Mouse (Mus musculus): ENCODE measurements around the gene Pygb. TPM values are rescaled to one million over a fixed set of nuclear protein-coding genes. Genes with fewer than 3 reads are reported as not detected.

Gene Pygb
- total and polyA plus RNA-seq, 2 experiments from 2014 or later = 124 to 281 TPM

DNA sequence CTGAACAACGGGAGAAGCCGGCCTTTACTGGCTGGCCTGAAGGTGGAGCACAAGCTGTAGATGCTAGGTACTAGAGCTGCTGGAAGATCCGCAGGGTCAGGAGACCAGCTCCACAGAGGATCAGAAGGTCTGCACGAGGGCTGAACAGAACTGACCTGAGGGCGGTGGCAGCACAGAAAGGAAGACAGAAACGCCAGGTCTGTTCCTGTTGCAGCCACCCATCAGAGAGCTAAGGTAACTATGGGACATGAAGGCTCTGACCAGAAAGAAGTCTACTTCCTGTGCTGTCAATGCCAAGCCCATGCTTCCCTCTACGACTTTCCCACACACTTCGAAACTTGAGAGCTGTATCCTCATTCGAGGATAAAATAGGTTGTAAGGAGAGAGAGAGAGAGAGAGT, 64.7 kb downstream of the Pygb start:
- WGBS = 85% methylated on average over 9 of the region's 9 CpGs
- DNase-seq (ENCODE audit: low spot score) = no peak
- no peak for ATAC-seq (ENCODE audit: low FRiP score)

DNA sequence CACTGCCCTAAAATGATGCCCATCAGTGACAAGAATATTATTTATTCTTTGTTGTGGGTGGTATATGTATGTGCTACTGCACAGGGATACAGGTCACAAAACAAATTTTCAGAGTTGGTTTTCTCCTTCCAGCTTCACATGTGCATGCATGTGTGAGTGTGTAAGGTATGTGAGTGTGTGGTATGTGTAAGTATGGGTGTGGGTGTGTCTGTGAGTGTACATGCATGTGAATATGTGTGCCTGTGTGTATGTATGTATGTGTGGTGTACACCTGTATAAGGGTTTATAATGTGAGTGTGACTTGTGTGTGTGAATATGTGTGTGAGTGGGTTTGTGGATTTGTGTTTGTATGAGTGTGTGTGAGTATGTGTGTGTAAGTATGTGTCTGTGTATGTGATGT, 68.7 kb downstream of the Pygb start:
- Histone ChIP-seq H3K27me3 (ENCODE audit: insufficient read depth, low read length) (no peaks in the 10 kb centered on the region), H3K9ac (replicated peaks; ENCODE audit: low read length, poor library complexity, severe bottlenecking) (no peak overlapping the region), H3K36me3 (ENCODE audit: insufficient read depth, low read length) (0 out of 2 replicates have a peak, but pooled peaks cover 6% of the 10 kb centered on the region), H3K4me2 (ENCODE audit: low read depth, low read length, poor library complexity, severe bottlenecking) (no peak overlapping the region), H3K4me1 (ENCODE audit: insufficient read depth, low read length) (no peaks in the 10 kb centered on the region), H3K9me3 (ENCODE audit: low read length) (no peaks in the 10 kb centered on the region), H3K27ac (ENCODE audit: low read depth, low read length) (no peak overlapping the region), H3K4me3 (ENCODE audit: low read depth, low read length) (no peak overlapping the region)
- ATAC-seq (ENCODE audit: low FRiP score) (no peak), DNase-seq (ENCODE audit: low spot score) (no peak)
- no peak for TF ChIP-seq CTCF (IDR thresholded peaks at IDR 0.05)

More for the DNA sequence above, 64.7 kb downstream of the Pygb start:
- Histone ChIP-seq H3K36me3 (ENCODE audit: insufficient read depth, low read length) (0 out of 2 replicates have a peak, but pooled peaks cover 6% of the 10 kb centered on the region), H3K4me3 (ENCODE audit: low read depth, low read length) (no peak overlapping the region), H3K9ac (replicated peaks; ENCODE audit: low read length, poor library complexity, severe bottlenecking) (no peak overlapping the region), H3K27ac (ENCODE audit: low read depth, low read length) (no peak overlapping the region), H3K4me2 (ENCODE audit: low read depth, low read length, poor library complexity, severe bottlenecking) (no peak overlapping the region), H3K4me1 (ENCODE audit: insufficient read depth, low read length) (no peaks in the 10 kb centered on the region), H3K9me3 (ENCODE audit: low read length) (no peaks in the 10 kb centered on the region), H3K27me3 (ENCODE audit: insufficient read depth, low read length) (no peaks in the 10 kb centered on the region)
- peak; percentile 12; the same call in 1 of the 2 replicates for TF ChIP-seq CTCF (IDR thresholded peaks at IDR 0.05)

DNA sequence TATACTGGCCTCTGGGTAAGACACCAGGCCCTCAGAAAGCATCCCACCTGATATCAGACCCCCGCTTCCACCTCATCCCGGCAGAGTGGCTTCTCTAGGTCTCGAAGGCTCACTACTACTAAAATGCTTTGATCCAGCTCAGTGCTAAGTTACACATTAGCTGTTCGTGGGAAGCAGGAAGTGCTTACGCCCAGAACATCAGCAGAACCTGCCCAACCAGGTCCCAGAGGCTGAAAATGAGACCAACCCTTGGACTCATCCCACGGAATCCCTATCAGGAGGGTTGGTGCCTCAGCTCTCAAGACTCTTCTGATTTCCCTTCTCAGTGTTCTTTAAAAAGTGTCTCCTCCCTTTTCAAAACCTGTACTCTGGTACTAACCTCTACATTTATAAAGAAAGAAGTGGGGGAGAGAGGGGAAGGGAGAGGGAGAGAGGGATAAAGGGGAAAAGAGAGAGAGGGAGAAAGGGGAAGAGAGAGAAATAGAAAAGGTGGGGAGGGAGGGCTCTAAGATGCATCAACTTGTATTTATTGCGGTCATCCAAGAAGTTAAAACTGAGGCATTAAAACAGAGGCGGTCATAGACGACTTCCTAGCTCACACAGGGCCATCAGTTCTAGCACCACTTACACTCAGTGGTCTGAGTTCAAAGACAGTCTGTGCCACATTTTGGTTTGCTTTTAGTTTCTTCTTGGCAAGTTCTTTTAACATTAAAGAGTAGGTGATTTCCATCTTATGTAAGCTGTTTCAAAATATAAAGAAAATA, 72.4 kb downstream of the Pygb start:
- Histone ChIP-seq H3K4me1 (ENCODE audit: insufficient read depth, low read length) (no peaks in the 10 kb centered on the region), H3K36me3 (ENCODE audit: insufficient read depth, low read length) (0 out of 2 replicates have a peak, but pooled peaks cover 6% of the 10 kb centered on the region), H3K27me3 (ENCODE audit: insufficient read depth, low read length) (no peaks in the 10 kb centered on the region), H3K9ac (replicated peaks; ENCODE audit: low read length, poor library complexity, severe bottlenecking) (no peak overlapping the region), H3K9me3 (ENCODE audit: low read length) (no peaks in the 10 kb centered on the region), H3K27ac (ENCODE audit: low read depth, low read length) (no peak overlapping the region), H3K4me2 (ENCODE audit: low read depth, low read length, poor library complexity, severe bottlenecking) (no peak overlapping the region), H3K4me3 (ENCODE audit: low read depth, low read length) (no peak overlapping the region)
- ATAC-seq (ENCODE audit: low FRiP score) (no peak), DNase-seq (ENCODE audit: low spot score) (no peak)
- TF ChIP-seq CTCF (IDR thresholded peaks at IDR 0.05) = no peak
- WGBS = 93% methylated on average over 9 of the region's 9 CpGs

DNA sequence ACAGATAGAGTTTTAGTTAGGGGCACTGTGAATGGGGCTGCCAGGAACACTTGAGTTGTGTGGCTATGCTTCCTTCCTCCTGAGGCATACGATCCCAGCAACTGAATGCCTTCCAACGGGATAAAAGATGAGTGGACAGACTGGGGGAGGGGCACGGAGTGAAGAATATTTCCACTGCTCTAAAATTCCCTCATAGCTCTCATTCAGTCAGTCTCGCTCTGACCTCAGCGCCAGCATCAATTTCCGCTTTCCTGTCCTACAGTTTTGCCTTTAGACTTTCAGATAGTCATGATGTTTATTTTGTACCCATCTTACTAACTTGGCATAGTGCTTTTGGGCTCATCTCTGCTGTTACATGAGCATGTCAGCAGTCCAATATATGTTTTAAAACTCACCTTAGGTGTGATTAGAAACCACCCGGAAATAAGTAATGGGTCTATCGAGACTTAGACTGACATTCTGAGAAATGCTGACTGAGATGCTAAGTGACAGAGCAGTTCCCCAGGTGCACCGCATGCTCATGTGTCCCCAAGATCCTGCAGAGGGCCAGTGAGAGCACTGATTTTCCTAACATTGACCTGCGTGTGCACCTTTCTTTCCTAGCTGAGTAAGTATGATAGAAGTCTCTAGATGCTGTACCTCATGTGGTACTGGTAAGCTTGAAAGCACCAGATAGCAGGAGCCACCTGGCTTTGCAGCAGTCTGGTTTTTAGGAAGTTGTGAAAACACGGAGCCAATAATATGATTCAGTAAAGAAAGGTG, 73.4 kb downstream of the Pygb start:
- 82% methylated on average over 11 of the region's 11 CpGs for WGBS

DNA sequence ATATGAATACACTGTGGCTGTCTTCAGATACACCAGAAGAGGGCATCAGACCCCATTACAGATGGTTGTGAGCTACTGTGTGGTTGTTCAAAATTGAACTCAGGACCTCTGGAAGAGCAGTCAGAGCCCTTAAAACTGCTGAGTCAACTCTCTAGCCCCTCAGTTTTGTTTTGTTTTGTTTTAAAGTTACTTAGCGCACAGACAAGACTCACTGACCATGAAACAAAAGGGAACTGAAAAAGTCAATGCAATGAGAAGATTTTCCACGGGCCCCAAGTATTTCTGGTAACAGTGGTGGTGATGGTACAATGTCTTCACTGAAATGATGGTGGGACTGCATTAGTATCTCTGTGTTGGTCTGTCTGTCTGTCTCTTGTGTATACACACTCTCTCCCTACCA, 74.6 kb downstream of the Pygb start:
- no peak overlapping the region for H3K27ac ChIP-seq (ENCODE audit: low read depth, low read length)
- H3K4me1 ChIP-seq (ENCODE audit: insufficient read depth, low read length) = no peaks in the 10 kb centered on the region
- no peak for DNase-seq (ENCODE audit: low spot score)
- peak; percentile 19; the same call in 1 of the 2 replicates for TF ChIP-seq CTCF (IDR thresholded peaks at IDR 0.05)
- H3K27me3 ChIP-seq (ENCODE audit: insufficient read depth, low read length) = no peaks in the 10 kb centered on the region
- no peaks in the 10 kb centered on the region for H3K9me3 ChIP-seq (ENCODE audit: low read length)
- no peak overlapping the region for H3K4me2 ChIP-seq (ENCODE audit: low read depth, low read length, poor library complexity, severe bottlenecking)
- WGBS = 95% methylated on average over 2 of the region's 2 CpGs
- H3K36me3 ChIP-seq (ENCODE audit: insufficient read depth, low read length) = 0 out of 2 replicates have a peak, but pooled peaks cover 3% of the 10 kb centered on the region
- no peak overlapping the region for H3K4me3 ChIP-seq (ENCODE audit: low read depth, low read length)
- no peak for ATAC-seq (ENCODE audit: low FRiP score)
- H3K9ac ChIP-seq (replicated peaks; ENCODE audit: low read length, poor library complexity, severe bottlenecking) = no peak overlapping the region

More for the DNA sequence above, 73.4 kb downstream of the Pygb start:
- DNase-seq (ENCODE audit: low spot score) (no peak), ATAC-seq (ENCODE audit: low FRiP score) (no peak)
- Histone ChIP-seq H3K4me3 (ENCODE audit: low read depth, low read length) (no peak overlapping the region), H3K9ac (replicated peaks; ENCODE audit: low read length, poor library complexity, severe bottlenecking) (no peak overlapping the region), H3K27me3 (ENCODE audit: insufficient read depth, low read length) (no peaks in the 10 kb centered on the region), H3K36me3 (ENCODE audit: insufficient read depth, low read length) (0 out of 2 replicates have a peak, but pooled peaks cover 6% of the 10 kb centered on the region), H3K9me3 (ENCODE audit: low read length) (no peaks in the 10 kb centered on the region), H3K4me2 (ENCODE audit: low read depth, low read length, poor library complexity, severe bottlenecking) (no peak overlapping the region), H3K4me1 (ENCODE audit: insufficient read depth, low read length) (no peaks in the 10 kb centered on the region), H3K27ac (ENCODE audit: low read depth, low read length) (no peak overlapping the region)
- no peak for TF ChIP-seq CTCF (IDR thresholded peaks at IDR 0.05)

DNA sequence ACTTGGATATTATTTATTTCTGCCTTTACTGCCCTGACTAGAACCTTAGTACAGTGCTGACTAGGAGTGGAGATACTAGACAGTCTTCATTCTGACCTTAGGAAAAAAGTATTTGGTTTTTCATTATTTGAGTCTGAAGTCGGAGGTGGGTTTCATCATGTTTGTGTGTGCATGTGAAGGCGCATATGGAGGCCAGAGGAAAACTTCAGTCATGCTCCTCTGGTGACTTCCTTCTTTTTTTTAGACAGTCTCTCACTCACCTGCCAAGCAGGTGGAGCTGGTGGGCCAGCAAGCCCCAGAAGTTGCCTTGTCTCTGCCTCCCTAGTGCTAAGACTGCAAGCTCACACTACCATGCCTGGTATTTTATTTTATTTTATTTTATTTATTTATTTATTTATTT, 80.5 kb downstream of the Pygb start:
- Histone ChIP-seq H3K36me3 (ENCODE audit: insufficient read depth, low read length) (no peaks in the 10 kb centered on the region), H3K9ac (replicated peaks; ENCODE audit: low read length, poor library complexity, severe bottlenecking) (no peak overlapping the region), H3K9me3 (ENCODE audit: low read length) (no peaks in the 10 kb centered on the region), H3K27me3 (ENCODE audit: insufficient read depth, low read length) (no peaks in the 10 kb centered on the region), H3K4me2 (ENCODE audit: low read depth, low read length, poor library complexity, severe bottlenecking) (no peak overlapping the region), H3K4me1 (ENCODE audit: insufficient read depth, low read length) (no peaks in the 10 kb centered on the region), H3K4me3 (ENCODE audit: low read depth, low read length) (no peak overlapping the region), H3K27ac (ENCODE audit: low read depth, low read length) (no peak overlapping the region)
- ATAC-seq (ENCODE audit: low FRiP score) = no peak
- 99% methylated on average over 2 of the region's 2 CpGs for WGBS
- TF ChIP-seq CTCF (IDR thresholded peaks at IDR 0.05) = no peak
- no peak for DNase-seq (ENCODE audit: low spot score)

Measured in midbrain, postnatal 0 days (tissue).